Mouse (Mus musculus): Measurements from ENCODE around the gene Atp8b4.

- no peak for TF ChIP-seq CTCF (IDR thresholded peaks at IDR 0.05; ENCODE audit: low read depth)
- no peak for TF ChIP-seq EP300 (IDR thresholded peaks at IDR 0.05; ENCODE audit: low read depth)
These were observed 159.0 kb downstream of the Atp8b4 start for GRCm38 (mm10) chr2:126341521-126341920.

Measured in liver, postnatal 0 days (tissue).